Mouse (Mus musculus) CH12F3 (cell line): Measurements from ENCODE around the gene Ccdc130.

Source experiments
- in situ Hi-C: fragments of 300-500 bp; cut with MboI; formaldehyde crosslinking; loops from 2 replicates; pipeline ENCODE4 v1.14.3; 2020; ENCODE audit warnings: low sequenced_read_pairs

Ccdc130 gene

DNA sequence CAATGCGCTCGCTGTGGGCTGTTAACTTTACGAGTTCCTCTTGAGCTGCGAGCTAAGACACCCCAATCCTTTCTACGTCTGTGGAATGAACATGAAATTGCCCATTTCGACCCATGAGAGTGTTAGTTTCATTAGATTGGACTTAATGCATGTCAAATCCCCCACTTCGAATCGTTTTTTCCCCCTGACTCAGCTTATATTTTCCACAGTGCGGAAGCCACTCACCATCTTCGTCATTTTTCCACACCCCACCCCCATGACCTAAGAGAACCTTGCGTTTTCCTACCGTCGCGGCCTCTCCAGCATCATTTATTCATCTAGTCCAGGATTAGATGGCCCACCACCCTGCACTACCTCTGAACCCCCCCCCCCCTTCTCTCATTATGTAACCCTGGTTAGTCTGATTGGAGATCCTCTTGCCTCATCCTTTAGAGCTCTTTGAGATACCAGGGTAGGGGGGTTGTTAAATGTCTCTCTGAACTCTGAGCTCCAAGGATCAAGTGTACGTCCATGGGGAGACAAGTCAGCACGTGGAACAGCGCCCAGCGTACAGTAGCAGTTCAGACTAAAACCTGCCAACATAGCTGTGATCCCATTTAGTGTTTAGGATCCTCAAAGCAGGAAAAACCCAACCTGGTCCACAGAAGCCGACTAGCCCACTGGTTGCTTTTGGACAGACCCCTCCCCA, 32.5 kb downstream of the Ccdc130 start:
- in situ Hi-C loops, result no loop called here

DNA sequence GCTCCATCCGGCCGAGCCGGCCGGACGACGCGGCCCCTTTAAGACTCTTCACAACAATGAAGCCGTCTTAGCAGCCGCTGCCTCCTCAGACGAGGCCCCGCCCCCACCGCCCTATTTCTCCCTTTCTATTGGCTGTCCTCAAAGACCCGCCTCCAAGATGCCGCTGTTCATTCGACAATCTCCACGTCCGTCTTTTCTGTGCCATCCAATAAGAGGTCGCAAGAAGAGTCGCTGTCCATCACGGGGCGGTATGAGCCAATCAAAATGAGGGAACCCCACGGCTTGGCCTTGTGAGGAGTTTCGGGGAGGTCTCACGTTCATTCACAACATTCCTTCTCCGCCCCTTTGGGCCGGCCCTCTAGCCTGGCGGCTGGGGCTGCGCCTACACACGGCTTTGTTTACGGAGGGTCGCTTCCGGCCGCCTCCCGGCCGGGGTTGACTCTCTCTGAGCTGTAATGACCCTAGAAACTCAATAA, 33.1 kb downstream of the Ccdc130 start, which contains the start of gene Zswim4:
Gene Zswim4 (minus strand): TSS at position 58 of the 476 bp plus-strand sequence.
- in situ Hi-C loops, result no loop called here

DNA sequence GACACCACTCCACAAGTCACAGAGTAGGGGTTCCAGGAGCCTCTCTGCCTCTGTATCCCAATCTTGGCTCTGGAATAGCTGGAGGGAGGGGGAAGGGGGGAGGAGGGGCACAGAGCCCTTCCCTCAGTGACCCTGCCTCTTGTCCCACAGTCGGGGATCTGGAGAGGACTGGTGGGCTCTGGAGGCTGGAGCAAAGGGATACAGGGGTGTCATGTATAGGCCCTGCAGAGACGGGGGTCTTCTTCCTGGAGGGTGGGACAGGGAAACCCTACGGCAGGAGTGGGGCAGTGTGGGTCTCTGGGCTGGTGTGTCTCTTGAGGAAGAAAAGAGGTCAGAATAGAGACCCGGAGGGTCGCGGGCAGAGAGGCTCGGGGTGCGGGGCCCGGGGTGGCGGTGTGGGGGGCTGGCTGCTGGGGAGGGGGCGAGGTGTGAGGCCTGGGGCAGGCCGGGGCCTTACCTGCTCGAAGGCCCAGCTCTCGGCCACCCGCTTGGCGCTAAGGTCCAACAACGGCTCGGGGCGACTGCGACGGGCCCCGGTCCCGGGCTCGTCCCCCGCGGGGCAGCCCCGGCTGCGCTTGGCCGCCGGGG, 33.7 kb downstream of the Ccdc130 start:
- in situ Hi-C loops, result no loop called here

DNA sequence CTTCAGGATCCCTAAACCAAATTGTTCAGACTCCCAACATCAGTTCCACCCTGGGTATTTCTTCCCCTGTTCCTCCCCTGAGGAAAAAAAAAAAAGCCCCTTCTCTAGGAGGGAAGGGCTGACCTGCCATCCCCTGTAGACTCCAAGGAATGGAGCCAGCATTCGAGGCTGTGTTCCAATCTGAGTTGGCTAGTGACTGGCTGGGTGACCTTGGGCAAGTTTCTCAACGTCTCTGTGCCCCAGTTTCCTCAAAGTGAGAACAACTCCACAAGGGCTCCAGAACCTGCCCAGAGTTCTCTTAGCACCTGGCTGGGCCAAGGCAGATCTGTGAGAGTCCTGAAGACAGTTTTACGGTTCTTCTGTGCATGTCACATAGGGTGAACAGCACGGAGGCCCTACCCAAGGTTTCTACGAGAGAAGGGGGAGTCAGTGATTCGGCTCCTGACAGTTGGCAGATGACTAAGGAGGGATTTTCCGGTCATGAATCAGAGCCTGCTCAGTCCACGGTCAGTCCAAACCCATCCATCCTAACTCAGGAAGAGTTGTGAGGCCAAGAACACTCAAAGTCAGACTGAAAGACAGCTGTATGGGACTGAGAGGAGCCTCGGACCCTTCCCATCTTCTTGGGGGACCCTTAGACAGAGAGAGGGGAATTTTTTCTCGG, 34.3 kb downstream of the Ccdc130 start:
- in situ Hi-C loops, result no loop called here

DNA sequence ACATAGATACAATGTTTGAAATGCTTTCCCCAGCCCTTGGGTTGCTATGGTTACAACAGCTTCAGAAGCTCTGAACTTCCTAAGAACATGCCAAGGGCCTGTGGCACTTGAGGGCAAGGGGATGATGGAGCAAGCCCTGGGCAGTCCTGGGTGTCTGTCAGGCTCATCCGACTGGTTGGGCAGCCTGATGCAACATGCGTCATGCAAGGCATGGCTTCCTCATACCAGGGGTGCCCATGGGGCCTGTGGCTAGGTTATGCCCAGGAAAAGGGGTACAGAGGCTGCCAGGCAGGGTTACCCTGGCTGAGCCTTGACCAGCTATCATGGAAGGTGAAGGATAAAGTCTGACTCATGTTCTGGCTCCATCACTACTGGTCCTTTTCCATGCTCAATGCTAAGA, 37.1 kb downstream of the Ccdc130 start:
- in situ Hi-C loops, result no loop called here

DNA sequence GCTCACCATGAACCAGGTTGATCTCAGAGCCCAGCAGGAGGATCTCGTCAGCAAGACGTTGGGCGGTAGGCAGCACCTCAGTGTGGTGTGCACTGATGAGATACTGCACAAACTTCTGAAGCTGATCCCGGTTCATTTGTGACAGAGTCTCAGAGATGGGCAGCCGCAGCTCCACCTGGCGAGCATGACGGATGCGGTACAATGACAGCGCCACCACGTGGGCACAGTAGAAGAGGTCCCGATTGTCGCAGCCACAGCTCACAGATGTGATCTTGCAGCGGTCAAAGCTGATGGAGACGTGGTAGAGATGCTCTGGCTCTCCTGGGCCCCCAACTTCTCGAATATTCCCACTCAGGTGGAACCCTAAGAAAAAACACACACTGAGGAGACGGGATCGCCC, 39.4 kb downstream of the Ccdc130 start:
- in situ Hi-C loops, result no loop called here

DNA sequence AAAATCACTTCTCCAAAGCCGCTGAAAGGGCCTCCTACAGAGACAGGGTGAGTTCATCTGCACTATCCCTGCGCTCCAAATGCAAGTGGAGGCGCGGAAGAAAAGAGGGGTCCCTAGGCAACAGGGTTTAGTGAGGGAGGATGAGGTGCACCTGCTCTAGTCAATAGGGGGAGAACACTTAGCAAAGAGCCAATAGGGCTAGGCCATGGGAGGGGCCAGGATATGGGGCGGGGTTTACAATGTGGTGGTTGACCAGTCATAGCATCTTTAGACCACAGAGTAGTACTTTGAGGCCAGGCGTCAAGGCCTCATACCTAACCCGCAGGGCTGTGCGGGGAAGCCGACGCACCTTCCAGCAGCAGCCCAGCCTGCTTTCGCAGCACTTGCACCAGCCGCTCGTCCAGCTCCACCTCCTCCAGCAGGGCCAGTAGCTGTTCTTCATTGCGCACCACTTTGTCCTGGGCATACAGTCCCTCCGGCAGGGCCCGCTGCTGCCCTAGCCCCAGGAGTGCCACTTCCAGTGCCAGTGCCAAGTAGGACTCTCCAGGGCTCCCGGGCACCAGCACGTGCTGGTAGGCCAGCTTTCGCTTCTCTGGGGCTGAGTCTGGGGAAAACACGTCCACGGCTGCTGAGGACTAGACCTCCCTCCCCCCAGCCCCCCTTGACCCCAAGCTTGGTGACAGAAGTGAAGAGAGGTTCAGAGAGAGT, 46.7 kb downstream of the Ccdc130 start:
- in situ Hi-C loops, result no loop called here

DNA sequence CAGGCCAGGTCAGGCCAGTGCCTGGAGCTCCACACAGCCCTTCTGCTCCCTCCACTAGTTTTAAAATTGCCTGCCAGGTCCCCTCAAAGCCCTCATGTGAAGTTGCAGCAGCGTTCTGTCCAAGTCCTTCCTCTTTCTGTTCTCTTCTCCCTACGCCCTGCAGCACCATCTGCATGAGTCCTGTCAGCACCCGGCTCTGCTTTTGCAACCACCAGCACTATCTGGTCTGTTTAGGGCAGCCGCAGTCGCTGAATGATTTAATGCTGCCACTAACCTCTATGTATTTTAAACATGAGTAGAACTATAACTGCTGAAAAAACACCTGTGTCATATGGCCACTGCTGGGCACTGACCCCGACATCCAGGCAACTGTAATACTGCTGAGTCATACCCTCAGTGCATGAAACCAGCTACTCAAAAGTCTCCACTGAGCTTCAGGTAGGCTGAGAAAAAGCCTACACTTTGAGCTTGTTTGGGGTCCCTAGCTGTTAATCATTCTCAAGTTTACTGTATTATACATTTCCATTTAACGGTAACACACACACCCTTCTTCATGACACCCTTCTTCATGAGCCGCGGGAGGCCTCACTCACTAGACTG, 47.5 kb downstream of the Ccdc130 start:
- in situ Hi-C loops, result no loop called here

DNA sequence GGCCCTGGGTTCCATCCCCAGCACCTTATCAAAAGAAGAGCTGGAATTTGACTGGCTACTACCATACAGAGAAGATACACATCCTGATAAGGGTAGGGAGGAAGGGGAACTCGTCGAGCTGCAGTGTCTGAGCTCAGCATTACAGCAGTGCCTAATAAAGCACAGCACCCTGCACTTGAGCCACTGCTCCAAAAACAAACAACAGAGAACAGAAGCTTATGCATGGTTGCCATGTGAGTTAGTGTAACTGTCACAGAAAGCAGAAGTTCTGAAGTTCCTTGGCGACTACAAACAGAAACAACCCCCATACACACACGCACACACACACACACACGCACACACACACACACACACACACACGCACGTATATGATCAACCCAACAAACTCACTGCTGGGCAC, 50.1 kb downstream of the Ccdc130 start:
- in situ Hi-C loops, result no loop called here

DNA sequence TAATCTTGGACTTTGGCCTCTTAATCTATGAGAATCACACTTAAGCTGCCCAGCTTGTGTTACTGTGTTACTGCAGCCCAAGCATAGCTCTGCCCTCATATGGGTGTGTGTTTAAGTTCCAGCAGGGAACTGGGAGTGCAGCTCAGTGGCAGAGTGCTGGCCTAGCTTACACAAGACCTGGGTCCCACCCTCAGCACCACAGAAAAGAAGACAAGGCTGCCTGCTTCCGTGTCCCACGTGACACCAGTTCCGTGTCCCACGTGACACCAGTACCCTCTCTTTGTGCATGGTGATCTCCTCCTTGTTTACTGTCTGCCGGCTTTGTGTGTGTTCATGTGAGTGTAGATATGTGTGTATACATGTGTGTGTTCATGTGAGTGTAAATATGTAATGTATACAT, 52.0 kb downstream of the Ccdc130 start:
- in situ Hi-C loops, result no loop called here

DNA sequence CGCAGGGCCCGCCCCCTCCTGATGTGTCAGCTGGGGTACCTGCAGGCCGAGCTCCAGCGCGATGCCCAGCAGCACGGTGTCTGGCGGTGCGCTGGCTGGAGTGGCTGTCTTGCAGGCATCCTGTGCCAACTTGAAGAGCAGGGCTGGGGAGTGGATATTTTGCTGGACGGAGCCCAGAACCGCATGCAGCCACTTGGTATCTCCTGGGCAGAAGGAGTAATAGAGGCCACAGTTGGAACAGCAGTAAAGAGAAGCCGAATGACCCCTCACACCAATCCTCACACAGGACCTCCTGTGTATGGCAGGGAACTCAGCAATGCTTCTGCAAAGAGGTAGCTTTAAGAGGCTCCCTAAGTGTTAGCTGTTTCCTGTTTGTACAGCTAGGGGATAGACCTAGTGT, 53.0 kb downstream of the Ccdc130 start:
- in situ Hi-C loops, result no loop called here

DNA sequence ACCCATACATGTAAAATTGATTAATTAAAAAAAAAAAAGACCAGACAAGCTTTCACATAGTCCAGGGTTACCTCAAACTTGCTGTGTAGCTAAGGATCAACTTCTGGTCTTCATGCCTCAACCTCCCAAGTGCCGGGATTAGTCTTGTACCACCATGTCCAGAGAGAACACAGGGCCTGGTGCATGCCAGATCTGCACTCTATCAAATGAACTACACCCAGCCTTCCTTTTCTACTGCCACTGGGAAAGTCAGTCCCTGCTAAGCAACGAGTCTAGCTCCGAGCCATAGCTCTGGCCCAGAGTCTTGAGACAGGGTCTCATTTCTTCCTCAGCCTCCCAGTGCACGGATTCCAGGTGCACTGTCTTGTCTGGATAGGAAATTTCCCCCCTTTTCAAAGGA, 56.9 kb downstream of the Ccdc130 start:
- in situ Hi-C loops, result no loop called here

DNA sequence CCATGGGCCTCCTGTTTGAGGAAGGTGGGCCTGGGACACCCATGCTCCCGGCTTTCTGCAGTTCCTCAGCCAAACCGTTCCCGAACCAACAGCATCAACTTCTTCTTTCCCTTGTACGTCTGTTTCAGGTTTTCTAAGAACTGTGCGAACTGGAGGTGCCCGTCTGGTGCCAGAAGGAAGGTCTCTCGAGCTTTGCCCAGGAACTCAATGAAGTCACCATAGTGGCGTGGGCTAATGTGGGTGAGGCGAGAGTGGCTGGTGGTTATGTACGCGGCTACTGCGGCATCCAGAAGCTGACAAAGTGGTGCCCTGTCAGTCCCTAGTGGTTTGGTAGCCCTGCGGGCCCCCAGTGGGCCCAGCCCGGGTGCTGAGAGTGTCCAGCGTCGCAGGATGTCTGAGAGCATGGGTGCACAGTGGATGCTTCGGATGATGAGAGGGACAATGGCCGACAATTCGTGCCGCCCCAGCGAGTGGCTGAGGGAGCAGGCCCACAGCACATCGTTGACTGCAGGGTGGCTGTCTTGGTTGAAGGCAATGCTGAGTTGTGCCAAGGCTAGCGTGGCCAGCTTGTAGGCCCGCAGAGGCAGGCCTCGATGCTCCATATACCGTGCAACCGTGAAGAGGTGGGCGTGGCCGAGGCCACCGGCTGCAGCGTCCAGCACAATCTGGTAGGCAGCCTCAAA, 58.2 kb downstream of the Ccdc130 start:
- in situ Hi-C loops, result no loop called here

DNA sequence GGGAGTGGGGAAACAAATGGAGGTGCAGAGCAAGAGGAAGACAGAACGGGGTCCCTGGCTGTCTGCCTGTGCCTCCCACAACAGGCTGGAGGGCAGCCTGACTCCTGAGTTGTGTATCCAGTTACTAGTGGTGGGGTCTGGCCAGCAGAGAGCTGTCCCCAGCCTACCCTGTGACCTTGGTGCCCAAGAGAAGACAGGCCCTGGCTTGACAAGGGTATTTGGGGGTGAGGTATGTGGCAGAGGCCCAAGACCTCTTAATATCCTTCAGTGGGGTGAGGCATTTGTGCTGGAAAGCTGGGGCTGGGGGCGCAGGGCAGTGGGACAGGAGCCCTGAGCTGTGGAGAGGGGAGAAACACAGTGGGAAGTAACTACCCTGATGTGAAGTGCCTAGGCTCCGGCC, 59.0 kb downstream of the Ccdc130 start:
- in situ Hi-C loops, result no loop called here

DNA sequence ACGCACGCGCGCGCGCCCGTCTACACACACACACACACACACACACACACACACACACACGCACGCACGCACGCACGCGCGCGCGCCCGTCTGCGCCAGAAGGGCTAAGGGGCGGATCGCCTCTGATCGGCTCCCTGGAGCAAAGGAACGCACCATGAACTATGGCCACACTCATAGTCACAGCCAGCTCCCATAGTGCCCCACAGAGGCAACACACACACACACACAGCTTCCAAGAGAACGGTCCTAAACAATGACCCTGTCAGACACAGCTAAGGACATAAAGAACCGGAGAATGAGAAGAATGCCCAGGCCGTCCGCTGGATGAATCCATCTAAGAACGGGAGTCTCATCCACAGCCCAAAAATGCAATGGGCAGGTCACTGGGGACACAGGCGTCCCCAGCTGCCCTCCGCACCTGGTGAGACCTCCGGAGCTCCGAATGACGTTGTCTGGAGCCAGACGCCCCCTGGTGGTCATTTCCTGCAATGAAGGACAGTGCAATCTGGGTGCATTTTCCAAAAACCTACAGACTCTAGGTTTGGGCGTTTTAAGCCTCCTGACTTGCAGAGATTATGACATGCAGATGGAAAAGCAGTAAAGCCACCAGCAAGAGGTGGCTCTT, 59.9 kb downstream of the Ccdc130 start:
- in situ Hi-C loops, result no loop called here

DNA sequence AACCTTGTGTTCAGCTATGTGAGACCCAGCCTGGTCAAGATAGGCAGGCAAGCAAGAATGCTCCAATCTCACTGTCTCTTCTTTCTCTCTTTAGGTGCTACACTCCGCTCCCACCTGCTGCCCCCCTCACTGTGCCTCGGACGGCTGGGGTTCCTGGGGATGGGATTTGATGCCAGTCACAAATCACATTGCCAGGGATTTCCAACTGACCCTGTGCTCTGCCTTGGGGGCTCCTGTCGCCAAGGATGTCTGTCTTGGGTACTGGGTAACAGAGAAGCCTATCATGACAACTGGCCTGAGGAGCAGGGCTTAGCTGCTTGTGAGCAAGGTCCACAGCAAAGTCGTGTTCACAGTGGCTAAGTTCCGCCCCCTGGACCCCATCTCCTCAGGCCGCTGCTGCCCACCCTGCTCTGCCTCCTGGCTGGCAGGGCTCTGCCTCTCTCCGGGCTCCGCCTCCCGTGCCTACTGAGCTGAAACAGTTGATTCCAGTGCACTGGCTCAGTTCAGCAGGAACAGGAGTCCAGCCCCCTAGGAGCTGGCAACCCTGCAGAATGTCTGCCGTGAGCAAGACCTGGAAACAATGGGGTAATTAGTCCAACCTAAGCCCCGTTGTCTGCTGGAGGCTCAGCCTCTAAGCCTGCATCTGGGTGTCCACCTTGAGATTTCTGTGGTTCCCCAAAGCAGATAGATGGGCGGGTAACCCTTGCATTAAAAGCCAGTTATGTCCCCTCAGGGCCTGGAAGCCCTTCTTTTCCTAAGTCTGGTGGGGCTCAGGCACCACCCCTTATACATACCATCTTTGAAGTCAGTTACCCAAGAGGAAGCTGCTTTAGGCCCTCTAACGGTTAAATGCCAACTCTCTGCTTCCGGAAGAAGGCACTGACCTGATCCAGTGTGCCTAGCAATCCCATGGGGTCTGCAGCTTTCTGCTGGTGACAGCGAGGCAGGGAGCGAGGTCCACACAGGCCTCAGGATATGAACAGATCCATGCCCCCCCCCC, 61.5 kb downstream of the Ccdc130 start:
- in situ Hi-C loops, result no loop called here

DNA sequence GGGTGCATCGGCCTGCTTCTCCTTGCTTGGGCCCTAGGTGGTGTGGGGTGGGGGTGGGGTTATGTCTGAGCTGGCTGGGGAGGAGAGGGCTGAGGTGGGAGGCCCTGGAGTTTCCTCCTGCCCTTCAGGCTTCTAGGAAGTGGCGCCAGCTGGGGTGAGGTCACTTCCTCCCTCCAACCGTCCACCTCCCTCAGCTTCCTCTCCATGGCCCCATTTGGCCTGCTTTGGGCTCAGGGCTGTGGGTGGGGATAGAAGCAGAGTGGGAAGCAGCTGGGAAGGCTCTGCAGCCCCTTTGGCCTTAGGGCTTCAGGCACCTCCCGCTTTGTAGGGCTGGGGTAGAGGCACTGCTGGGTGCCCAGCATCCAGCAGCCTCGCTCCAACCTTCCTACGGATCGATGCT, 62.4 kb downstream of the Ccdc130 start:
- in situ Hi-C loops, result no loop called here
